Mouse (Mus musculus): ENCODE data around the gene Sdhc. TPM values are rescaled to one million over a fixed set of nuclear protein-coding genes. Genes with fewer than 3 reads are reported as not detected.

The Sdhc gene
- total and polyA plus RNA-seq, 2 experiments: 194 to 375 TPM

GRCm38 (mm10) chr1:171124398-171124797 lies 26.0 kb downstream of the Sdhc start:
- DNase-seq (ENCODE audit: extremely low read depth, low read depth, low spot score): no peak

GRCm38 (mm10) chr1:171122932-171123331 lies 27.5 kb downstream of the Sdhc start:
- Histone ChIP-seq H3K79me2 (ENCODE audit: control insufficient read depth, insufficient read depth, low read length) (no peaks in the 10 kb centered on the region), H3K27ac (replicated peaks; ENCODE audit: insufficient read depth, low read depth, low read length) (0 out of 2 replicates have a peak overlapping the region, but pooled peaks have one; percentile 5), H3K4me1 (ENCODE audit: control insufficient read depth, insufficient read depth, low read length) (peaks cover 3% of the 10 kb centered on the region; the same call in 1 of the 2 replicates), H3K4me3 (ENCODE audit: insufficient read depth, low read depth, low read length) (no peak overlapping the region), H3K9ac (ENCODE audit: low read depth, low read length) (0 out of 2 replicates have a peak overlapping the region, but pooled peaks have one; percentile 15), H3K27me3 (ENCODE audit: control insufficient read depth, insufficient read depth, low read length) (no peaks in the 10 kb centered on the region), H3K36me3 (ENCODE audit: control insufficient read depth, insufficient read depth, low read length) (no peaks in the 10 kb centered on the region; the same call in 1 of the 2 replicates)
- TF ChIP-seq CTCF (IDR thresholded peaks at IDR 0.05; ENCODE audit: low read depth, low read length): no peak
- no peak for TF ChIP-seq POLR2A (IDR thresholded peaks at IDR 0.05; ENCODE audit: extremely low read depth, insufficient read depth, low read length)
- DNase-seq (ENCODE audit: extremely low read depth, low read depth, low spot score): peak; percentile 82
- 11% methylated on average over 7 of the region's 7 CpGs for WGBS

More at GRCm38 (mm10) chr1:171124398-171124797, 26.0 kb downstream of the Sdhc start:
- Histone ChIP-seq H3K4me3 (ENCODE audit: insufficient read depth, low read depth, low read length) (no peak overlapping the region), H3K79me2 (ENCODE audit: control insufficient read depth, insufficient read depth, low read length) (no peaks in the 10 kb centered on the region), H3K9ac (ENCODE audit: low read depth, low read length) (no peak overlapping the region), H3K36me3 (ENCODE audit: control insufficient read depth, insufficient read depth, low read length) (peaks cover 4% of the 10 kb centered on the region; the same call in 1 of the 2 replicates), H3K4me1 (ENCODE audit: control insufficient read depth, insufficient read depth, low read length) (peaks cover 3% of the 10 kb centered on the region; the same call in 1 of the 2 replicates), H3K27ac (replicated peaks; ENCODE audit: insufficient read depth, low read depth, low read length) (no peak overlapping the region), H3K27me3 (ENCODE audit: control insufficient read depth, insufficient read depth, low read length) (no peaks in the 10 kb centered on the region)
- WGBS: 94% methylated on average over 5 of the region's 5 CpGs
- TF ChIP-seq POLR2A (IDR thresholded peaks at IDR 0.05; ENCODE audit: extremely low read depth, insufficient read depth, low read length): no peak
- no peak for TF ChIP-seq CTCF (IDR thresholded peaks at IDR 0.05; ENCODE audit: low read depth, low read length)

GRCm38 (mm10) chr1:171121839-171122238 lies 28.6 kb downstream of the Sdhc start:
- H3K9ac ChIP-seq (ENCODE audit: low read depth, low read length): no peak overlapping the region
- H3K36me3 ChIP-seq (ENCODE audit: control insufficient read depth, insufficient read depth, low read length): no peaks in the 10 kb centered on the region
- no peak for DNase-seq (ENCODE audit: extremely low read depth, low read depth, low spot score)
- no peaks in the 10 kb centered on the region for H3K27me3 ChIP-seq (ENCODE audit: control insufficient read depth, insufficient read depth, low read length)
- peaks cover 3% of the 10 kb centered on the region; the same call in 1 of the 2 replicates for H3K4me1 ChIP-seq (ENCODE audit: control insufficient read depth, insufficient read depth, low read length)
- H3K79me2 ChIP-seq (ENCODE audit: control insufficient read depth, insufficient read depth, low read length): no peaks in the 10 kb centered on the region
- WGBS: 54% methylated on average over 5 of the region's 5 CpGs
- TF ChIP-seq POLR2A (IDR thresholded peaks at IDR 0.05; ENCODE audit: extremely low read depth, insufficient read depth, low read length) (no peak), CTCF (IDR thresholded peaks at IDR 0.05; ENCODE audit: low read depth, low read length) (no peak)
- no peak overlapping the region for H3K27ac ChIP-seq (replicated peaks; ENCODE audit: insufficient read depth, low read depth, low read length)
- H3K4me3 ChIP-seq (ENCODE audit: insufficient read depth, low read depth, low read length): no peak overlapping the region

GRCm38 (mm10) chr1:171120893-171121292 lies 29.5 kb downstream of the Sdhc start:
- 72% methylated on average over 3 of the region's 3 CpGs for WGBS
- Histone ChIP-seq H3K79me2 (ENCODE audit: control insufficient read depth, insufficient read depth, low read length) (no peaks in the 10 kb centered on the region), H3K9ac (ENCODE audit: low read depth, low read length) (no peak overlapping the region), H3K4me3 (ENCODE audit: insufficient read depth, low read depth, low read length) (no peak overlapping the region), H3K4me1 (ENCODE audit: control insufficient read depth, insufficient read depth, low read length) (peaks cover 3% of the 10 kb centered on the region; the same call in 1 of the 2 replicates), H3K27ac (replicated peaks; ENCODE audit: insufficient read depth, low read depth, low read length) (no peak overlapping the region), H3K36me3 (ENCODE audit: control insufficient read depth, insufficient read depth, low read length) (no peaks in the 10 kb centered on the region), H3K27me3 (ENCODE audit: control insufficient read depth, insufficient read depth, low read length) (no peaks in the 10 kb centered on the region)
- TF ChIP-seq CTCF (IDR thresholded peaks at IDR 0.05; ENCODE audit: low read depth, low read length) (no peak), POLR2A (IDR thresholded peaks at IDR 0.05; ENCODE audit: extremely low read depth, insufficient read depth, low read length) (no peak)
- DNase-seq (ENCODE audit: extremely low read depth, low read depth, low spot score): no peak

GRCm38 (mm10) chr1:171119405-171119804 lies 31.0 kb downstream of the Sdhc start:
- H3K4me3 ChIP-seq (ENCODE audit: insufficient read depth, low read depth, low read length): no peak overlapping the region
- H3K4me1 ChIP-seq (ENCODE audit: control insufficient read depth, insufficient read depth, low read length): peaks cover 3% of the 10 kb centered on the region; the same call in 1 of the 2 replicates
- WGBS: 88% methylated on average over 14 of the region's 14 CpGs
- TF ChIP-seq POLR2A (IDR thresholded peaks at IDR 0.05; ENCODE audit: extremely low read depth, insufficient read depth, low read length) (no peak), CTCF (IDR thresholded peaks at IDR 0.05; ENCODE audit: low read depth, low read length) (no peak)
- no peak overlapping the region for H3K9ac ChIP-seq (ENCODE audit: low read depth, low read length)
- DNase-seq (ENCODE audit: extremely low read depth, low read depth, low spot score): no peak
- no peaks in the 10 kb centered on the region for H3K36me3 ChIP-seq (ENCODE audit: control insufficient read depth, insufficient read depth, low read length)
- no peaks in the 10 kb centered on the region for H3K27me3 ChIP-seq (ENCODE audit: control insufficient read depth, insufficient read depth, low read length)
- no peaks in the 10 kb centered on the region for H3K79me2 ChIP-seq (ENCODE audit: control insufficient read depth, insufficient read depth, low read length)
- no peak overlapping the region for H3K27ac ChIP-seq (replicated peaks; ENCODE audit: insufficient read depth, low read depth, low read length)

- peaks cover 3% of the 10 kb centered on the region; the same call in 1 of the 2 replicates for H3K4me1 ChIP-seq (ENCODE audit: control insufficient read depth, insufficient read depth, low read length)
- H3K27ac ChIP-seq (replicated peaks; ENCODE audit: insufficient read depth, low read depth, low read length): no peak overlapping the region
- H3K27me3 ChIP-seq (ENCODE audit: control insufficient read depth, insufficient read depth, low read length): no peaks in the 10 kb centered on the region
- no peak overlapping the region for H3K4me3 ChIP-seq (ENCODE audit: insufficient read depth, low read depth, low read length)
- H3K36me3 ChIP-seq (ENCODE audit: control insufficient read depth, insufficient read depth, low read length): no peaks in the 10 kb centered on the region
- 79% methylated on average over 5 of the region's 5 CpGs for WGBS
- no peak overlapping the region for H3K9ac ChIP-seq (ENCODE audit: low read depth, low read length)
- H3K79me2 ChIP-seq (ENCODE audit: control insufficient read depth, insufficient read depth, low read length): no peaks in the 10 kb centered on the region
- no peak for DNase-seq (ENCODE audit: extremely low read depth, low read depth, low spot score)
- TF ChIP-seq CTCF (IDR thresholded peaks at IDR 0.05; ENCODE audit: low read depth, low read length) (no peak), POLR2A (IDR thresholded peaks at IDR 0.05; ENCODE audit: extremely low read depth, insufficient read depth, low read length) (no peak)
Observed at GRCm38 (mm10) chr1:171118996-171119395, 31.4 kb downstream of the Sdhc start.
